ENCODE assay signal across 24 mouse cellular contexts in the genomic region with DNA sequence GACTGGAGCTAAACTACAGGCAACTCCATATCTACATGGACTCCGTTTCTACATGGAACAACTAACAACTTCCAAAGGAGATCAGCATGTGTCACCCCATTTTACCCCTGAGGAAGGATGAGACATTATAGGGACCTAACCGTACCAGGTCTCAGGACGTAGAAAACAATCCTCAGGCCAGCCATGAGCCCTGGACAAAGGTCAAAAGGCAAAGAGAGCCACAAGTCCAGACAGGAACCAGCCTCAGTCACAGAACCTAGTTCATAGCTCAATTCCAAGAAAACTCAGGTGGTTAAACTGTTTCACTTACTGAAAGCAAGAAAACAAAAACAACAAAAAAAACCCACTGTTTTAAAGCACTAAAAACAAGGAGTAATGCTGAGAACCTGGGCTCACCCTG. TPM values are rescaled to one million over a fixed set of nuclear protein-coding genes. Genes with fewer than 3 reads are reported as not detected.
DNase-seq lines count a peak whose midpoint lies in the region; ATAC-seq and TF ChIP-seq lines count a peak whose summit lies in the region.
"Had no signal": no experiment of that assay in that cellular context is flagged by ENCODE, and none has a peak within 500 bp of the region (broad histone marks: within the 10 kb centered on the region; RNA-seq: fewer than 3 reads in every experiment).

No protein-coding gene starts in this region.

- H3K9me3 ChIP-seq in kidney, postnatal 0 days (replicated peaks; ENCODE audit: low read length), result no peaks in the 10 kb centered on the region
- no peaks in the 10 kb centered on the region for H3K9me3 ChIP-seq in kidney, embryonic 14.5 days (ENCODE audit: control insufficient read depth, low read length)
- H3K9me3 ChIP-seq: embryonic facial prominence, embryonic 12.5 days; embryonic facial prominence, embryonic 15.5 days; heart, embryonic 13.5 days had no signal

- DNase-seq in kidney, adult 2 months, result peak; percentile 88
- no peak for DNase-seq in kidney, postnatal 4 days
- no peak for DNase-seq in kidney, postnatal 0 days (ENCODE audit: low spot score)
- peak; percentile 64 for DNase-seq in liver, adult 2 months (ENCODE audit: extremely low read depth, low read depth, low spot score)
- DNase-seq in liver, result no peak
- DNase-seq: adrenal gland, adult 2 months; adrenal gland, postnatal 14 days; cerebellum, adult 11 months; cerebellum, adult 2 months; cerebellum, adult 9-11 months; cerebellum, postnatal 25 days; forebrain, postnatal 0 days; gastrocnemius, adult 2 months; gastrocnemius, postnatal 14 days; heart, adult 11 months; heart, postnatal 14 days; heart, postnatal 4 days had no signal

- no peak for ATAC-seq in kidney, postnatal 0 days (replicated peaks; ENCODE audit: low FRiP score, low read depth)
- ATAC-seq in kidney, embryonic 14.5 days (ENCODE audit: low FRiP score, low TSS enrichment), result no peak
- ATAC-seq: CD4-positive, CD25-positive, alpha-beta regulatory T cell, adult 4 months; forebrain, embryonic 14.5 days; forebrain, postnatal 0 days had no signal

- no peak overlapping the region for H3K4me2 ChIP-seq in kidney, postnatal 0 days (ENCODE audit: low read length)
- no peak overlapping the region for H3K4me2 ChIP-seq in kidney, embryonic 14.5 days (replicated peaks; ENCODE audit: low read depth, low read length)
- H3K4me2 ChIP-seq: embryonic facial prominence, embryonic 12.5 days; embryonic facial prominence, embryonic 15.5 days; heart, embryonic 13.5 days; hindbrain, embryonic 14.5 days had no signal

- no peak overlapping the region for H3K4me3 ChIP-seq in kidney, adult 2 months (ENCODE audit: insufficient read depth, low read depth, low read length)
- H3K4me3 ChIP-seq in kidney, postnatal 0 days (replicated peaks; ENCODE audit: low read depth, low read length), result no peak overlapping the region
- H3K4me3 ChIP-seq in kidney, embryonic 14.5 days (ENCODE audit: low read length), result no peak overlapping the region
- no peak overlapping the region for H3K4me3 ChIP-seq in liver, adult 2 months (ENCODE audit: insufficient read depth, low read depth, low read length)
- H3K4me3 ChIP-seq: embryonic facial prominence, embryonic 12.5 days; embryonic facial prominence, embryonic 15.5 days; gastrocnemius, adult 2 months; heart, embryonic 13.5 days had no signal

- H3K79me2 ChIP-seq in liver, adult 2 months (ENCODE audit: control insufficient read depth, insufficient read depth, low read length), result peaks cover 21% of the 10 kb centered on the region; the same call in 1 of the 2 replicates

- TF ChIP-seq POLR2A in kidney, adult 2 months (IDR thresholded peaks at IDR 0.05; ENCODE audit: low read depth, low read length), result no peak
- TF ChIP-seq POLR2A in liver, adult 2 months (IDR thresholded peaks at IDR 0.05; ENCODE audit: extremely low read depth, insufficient read depth, low read length), result no peak

- H3K36me3 ChIP-seq in kidney, adult 2 months (ENCODE audit: control insufficient read depth, insufficient read depth, low read length), result no peaks in the 10 kb centered on the region
- H3K36me3 ChIP-seq in kidney, postnatal 0 days (ENCODE audit: insufficient read depth, low read length), result no peaks in the 10 kb centered on the region
- no peaks in the 10 kb centered on the region for H3K36me3 ChIP-seq in kidney, embryonic 14.5 days (ENCODE audit: control insufficient read depth, insufficient read depth, low read length)
- H3K36me3 ChIP-seq in liver, adult 2 months (ENCODE audit: control insufficient read depth, insufficient read depth, low read length), result no peaks in the 10 kb centered on the region
- H3K36me3 ChIP-seq: embryonic facial prominence, embryonic 12.5 days; embryonic facial prominence, embryonic 15.5 days had no signal

- H3K27me3 ChIP-seq in kidney, adult 2 months (replicated peaks; ENCODE audit: control insufficient read depth, insufficient read depth, low read length), result no peaks in the 10 kb centered on the region
- H3K27me3 ChIP-seq in kidney, postnatal 0 days (ENCODE audit: insufficient read depth, low read length), result no peaks in the 10 kb centered on the region
- no peaks in the 10 kb centered on the region for H3K27me3 ChIP-seq in kidney, embryonic 14.5 days (ENCODE audit: control insufficient read depth, insufficient read depth, low read length)
- no peaks in the 10 kb centered on the region for H3K27me3 ChIP-seq in liver, adult 2 months (ENCODE audit: control insufficient read depth, insufficient read depth, low read length)
- H3K27me3 ChIP-seq: embryonic facial prominence, embryonic 12.5 days; embryonic facial prominence, embryonic 15.5 days; heart, embryonic 13.5 days had no signal

- TF ChIP-seq CTCF in kidney, adult 2 months (conservative IDR thresholded peaks at IDR 0.05; ENCODE audit: insufficient read depth, insufficient read length, low read depth, low read length), result no peak
- TF ChIP-seq CTCF in kidney, postnatal 0 days (IDR thresholded peaks at IDR 0.05; ENCODE audit: low read depth), result no peak
- no peak for TF ChIP-seq CTCF in liver, adult 2 months (IDR thresholded peaks at IDR 0.05; ENCODE audit: low read depth, low read length)

- peaks cover 27% of the 10 kb centered on the region for H3K4me1 ChIP-seq in kidney, adult 2 months (ENCODE audit: control insufficient read depth, insufficient read depth, low read length)
- peaks cover 21% of the 10 kb centered on the region; the same call in 1 of the 2 replicates for H3K4me1 ChIP-seq in kidney, postnatal 0 days (replicated peaks; ENCODE audit: insufficient read depth, low read length)
- H3K4me1 ChIP-seq in kidney, embryonic 14.5 days (ENCODE audit: control insufficient read depth, insufficient read depth, low read length), result peaks cover 20% of the 10 kb centered on the region
- peaks cover 13% of the 10 kb centered on the region for H3K4me1 ChIP-seq in liver, adult 2 months (ENCODE audit: control insufficient read depth, insufficient read depth, low read length)

- peak overlapping the region; percentile 87 for H3K27ac ChIP-seq in kidney, adult 2 months (ENCODE audit: insufficient read depth, low read depth, low read length)
- peak overlapping the region; percentile 8; the same call in 1 of the 2 replicates for H3K27ac ChIP-seq in kidney, postnatal 0 days
- no peak overlapping the region for H3K27ac ChIP-seq in kidney, embryonic 14.5 days (ENCODE audit: low read depth, low read length)
- H3K27ac ChIP-seq in liver, adult 2 months (replicated peaks; ENCODE audit: insufficient read depth, low read depth, low read length), result peak overlapping the region; percentile 42
- H3K27ac ChIP-seq: embryonic facial prominence, embryonic 12.5 days; embryonic facial prominence, embryonic 15.5 days; gastrocnemius, adult 2 months; hindbrain, embryonic 14.5 days had no signal

- H3K9ac ChIP-seq in kidney, postnatal 0 days (ENCODE audit: low read depth, low read length), result no peak overlapping the region
- no peak overlapping the region for H3K9ac ChIP-seq in kidney, embryonic 14.5 days (ENCODE audit: low read depth, low read length)
- no peak overlapping the region for H3K9ac ChIP-seq in liver, adult 2 months (ENCODE audit: low read depth, low read length)
- H3K9ac ChIP-seq: embryonic facial prominence, embryonic 12.5 days; embryonic facial prominence, embryonic 15.5 days; forebrain, postnatal 0 days; heart, embryonic 13.5 days; hindbrain, embryonic 14.5 days had no signal

- 56% methylated on average over 3 of the region's 3 CpGs for WGBS in kidney, adult 2 months
- 69% methylated on average over 3 of the region's 3 CpGs for WGBS in kidney, postnatal 0 days
- WGBS in kidney, embryonic 14.5 days, result 66% methylated on average over 3 of the region's 3 CpGs
- 38% methylated on average over 3 of the region's 3 CpGs for WGBS in liver, adult 2 months

RNA-seq across cellular contexts. Expression of gene Cux1, which starts 50.7 kb away (rescaled TPM):
- polyA plus RNA-seq in kidney, adult 2 months (2012; rRNA removed), result 126 and 136 TPM in 2 replicates
- 73.4 and 84.0 TPM in 2 replicates for polyA plus RNA-seq in kidney, postnatal 0 days (2015; fragmentation: Nextera tagmentation; extraction: Ambion mirVana)
- polyA plus RNA-seq in kidney, embryonic 14.5 days (2014; fragmentation: Nextera tagmentation; extraction: Ambion mirVana), result 80.6 and 105 TPM in 2 replicates
- total RNA-seq in liver, adult 2 months (2014; rRNA removed), result 9.5 and 12.6 TPM in 2 replicates
- polyA plus RNA-seq in liver, adult 2 months (2012; rRNA removed), result 11.6 and 12.6 TPM in 2 replicates

Comparison
In these comparisons a context has a peak if more than half of its experiments do, and no peak if none do; other contexts are left out.
1. DNase-seq: peak in kidney, adult 2 months (single experiment) and liver, adult 2 months (single experiment); none in kidney, postnatal 4 days (0 of 2), kidney, postnatal 0 days (single experiment) and liver (single experiment).